Comparison of ENCODE assay signal across 22 mouse cellular contexts in the genomic region with DNA sequence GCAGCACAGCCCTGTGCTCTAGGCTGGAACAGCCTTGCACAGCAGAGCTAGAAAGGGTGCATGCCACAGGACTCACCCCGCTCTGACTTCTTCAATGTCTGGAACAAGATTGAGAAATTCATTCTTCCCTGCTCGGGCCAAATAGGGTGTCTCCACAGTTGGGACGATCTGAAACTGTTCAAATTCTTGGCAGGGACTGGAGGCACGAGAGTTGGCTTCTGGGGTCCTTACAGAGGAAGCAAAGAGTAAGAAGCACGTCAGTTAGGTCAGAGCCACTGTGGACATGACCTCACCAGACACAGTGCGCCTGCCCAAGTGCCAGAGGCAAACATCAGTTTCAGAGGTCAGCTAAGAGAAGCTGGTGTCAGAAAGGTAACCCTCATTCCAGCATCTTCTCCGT. TPM values are rescaled to one million over a fixed set of nuclear protein-coding genes. Genes with fewer than 3 reads are reported as not detected.
A peak's percentile ranks its signal among the peaks of the same experiment; 100 is the strongest.
DNase-seq lines count a peak whose midpoint lies in the region; ATAC-seq and TF ChIP-seq lines count a peak whose summit lies in the region.
"Had no signal": no experiment of that assay in that cellular context is flagged by ENCODE, and none has a peak within 500 bp of the region (broad histone marks: within the 10 kb centered on the region; RNA-seq: fewer than 3 reads in every experiment).

No protein-coding gene starts in this region.

- peak; percentile 35 for DNase-seq in adrenal gland, postnatal 14 days
- no peak for DNase-seq in adrenal gland, adult 2 months
- peak; percentile 44 to 50 for DNase-seq in heart, adult 9 months (ENCODE audit: low spot score in 2 of 2)
- DNase-seq in heart, postnatal 14 days, result no peak
- peak; percentile 92 for DNase-seq in lung, postnatal 0 days (ENCODE audit: low spot score)
- DNase-seq in frontal cortex, postnatal 36 days (ENCODE audit: low spot score in 2 of 2), result no peak
- no peak for DNase-seq in thymus, postnatal 25 days
- DNase-seq: adrenal gland, postnatal 10 days; cerebellum, adult 2 months; kidney, postnatal 4 days had no signal

- peak overlapping the region; percentile 66; the same call in 1 of the 2 replicates for H3K27ac ChIP-seq in lung, postnatal 0 days (ENCODE audit: low read length)
- H3K27ac ChIP-seq: forebrain, embryonic 10.5 days; hindbrain, embryonic 14.5 days; limb, embryonic 10.5 days; lung, embryonic 15.5 days had no signal

- no peak for TF ChIP-seq CTCF in lung, postnatal 0 days (IDR thresholded peaks at IDR 0.05)

- ATAC-seq in lung, postnatal 0 days, result peak; percentile 76
- peak; percentile 56 for ATAC-seq in megakaryocyte progenitor cell, adult 5-6 weeks (replicated peaks; ENCODE audit: poor library complexity)
- ATAC-seq: intestine, embryonic 16.5 days had no signal

- TF ChIP-seq EP300 in lung, postnatal 0 days (IDR thresholded peaks at IDR 0.05), result 0 out of 2 replicates have a peak, but pooled peaks have one; percentile 37

- no peaks in the 10 kb centered on the region for H3K27me3 ChIP-seq in lung, postnatal 0 days (replicated peaks; ENCODE audit: insufficient read depth, low read length)
- H3K27me3 ChIP-seq: lung, embryonic 15.5 days had no signal

- H3K4me2 ChIP-seq in lung, postnatal 0 days (replicated peaks; ENCODE audit: low read depth, low read length), result no peak overlapping the region
- H3K4me2 ChIP-seq: hindbrain, embryonic 14.5 days; liver, embryonic 11.5 days; lung, embryonic 15.5 days; midbrain, embryonic 11.5 days had no signal

- H3K4me3 ChIP-seq in lung, postnatal 0 days (ENCODE audit: low read depth, low read length), result no peak overlapping the region
- H3K4me3 ChIP-seq: forebrain, embryonic 10.5 days; limb, embryonic 10.5 days; lung, embryonic 15.5 days had no signal

- intact Hi-C loops in heart, postnatal 14 days (cut with DNase I), result loop anchor here (1.0 kb wide), 1 partner anchor 38 kb away; no protein-coding TSS in a partner anchor

- WGBS in lung, postnatal 0 days, result 54% methylated on average over 7 of the region's 7 CpGs

- 0 out of 2 replicates have a peak, but pooled peaks cover 3% of the 10 kb centered on the region for H3K4me1 ChIP-seq in lung, postnatal 0 days (ENCODE audit: insufficient read depth, low read depth, low read length)

- H3K36me3 ChIP-seq in lung, postnatal 0 days (ENCODE audit: insufficient read depth, low read length), result peaks cover 32% of the 10 kb centered on the region

- H3K9ac ChIP-seq in lung, postnatal 0 days (replicated peaks; ENCODE audit: low read depth), result no peak overlapping the region
- H3K9ac ChIP-seq: hindbrain, embryonic 14.5 days; lung, embryonic 15.5 days had no signal

- no peaks in the 10 kb centered on the region for H3K9me3 ChIP-seq in lung, postnatal 0 days (ENCODE audit: low read length)
- H3K9me3 ChIP-seq: forebrain, embryonic 10.5 days; limb, embryonic 10.5 days; lung, embryonic 15.5 days had no signal

RNA-seq across cellular contexts. Expression of gene Pgd, which starts 15.6 kb away (rescaled TPM):
- total RNA-seq in adrenal gland, postnatal 14 days (2021), result 191 and 194 TPM in 2 replicates
- total RNA-seq in adrenal gland, adult 2 months (2021), result 100 to 1,000 TPM; 225 to 340 TPM
- polyA plus RNA-seq in adrenal gland, adult 2 months (2012; rRNA removed), result 201 and 255 TPM in 2 replicates
- total RNA-seq in heart, postnatal 14 days (2021), result 10 to 100 TPM; 44.8 to 45.1 TPM
- polyA plus RNA-seq in lung, postnatal 0 days (2015; fragmentation: Nextera tagmentation; extraction: Ambion mirVana), result 113 and 119 TPM in 2 replicates
- 128 and 132 TPM in 2 replicates for total RNA-seq in megakaryocyte progenitor cell, adult 5-6 weeks (2015)
- 115 and 133 TPM in 2 replicates for total RNA-seq in megakaryocyte progenitor cell, adult 5-6 weeks (2017)

RNA-seq across cellular contexts. Expression of gene Cenps, which starts 44.8 kb away (rescaled TPM):
- 10.6 and 13.0 TPM in 2 replicates for total RNA-seq in adrenal gland, postnatal 14 days (2021)
- total RNA-seq in adrenal gland, adult 2 months (2021), result 10 to 100 TPM; 11.5 to 13.0 TPM
- polyA plus RNA-seq in adrenal gland, adult 2 months (2012; rRNA removed), result 0.35 and 2.7 TPM in 2 replicates
- 1 to 10 TPM; 9.2 to 9.3 TPM for total RNA-seq in heart, postnatal 14 days (2021)
- polyA plus RNA-seq in lung, postnatal 0 days (2015; fragmentation: Nextera tagmentation; extraction: Ambion mirVana), result 4.9 and 5.3 TPM in 2 replicates
- total RNA-seq in megakaryocyte progenitor cell, adult 5-6 weeks (2015), result 19.3 and 23.2 TPM in 2 replicates
- 26.0 and 35.2 TPM in 2 replicates for total RNA-seq in megakaryocyte progenitor cell, adult 5-6 weeks (2017)

RNA-seq across cellular contexts. Expression of gene Cort, which starts 55.6 kb away (rescaled TPM):
- 1.3 and 2.2 TPM in 2 replicates for total RNA-seq in adrenal gland, postnatal 14 days (2021)
- total RNA-seq in adrenal gland, adult 2 months (2021), result 1 to 10 TPM; 1.2 TPM
- not detected in 2 replicates for polyA plus RNA-seq in adrenal gland, adult 2 months (2012; rRNA removed)
- under 1 TPM; 0.59 to 0.88 TPM for total RNA-seq in heart, postnatal 14 days (2021)
- 0.18 and 0.21 TPM in 2 replicates for polyA plus RNA-seq in lung, postnatal 0 days (2015; fragmentation: Nextera tagmentation; extraction: Ambion mirVana)
- 0.72 TPM in 1 of 2 replicates, not detected in the other for total RNA-seq in megakaryocyte progenitor cell, adult 5-6 weeks (2015)
- 1.4 TPM in 1 of 2 replicates, not detected in the other for total RNA-seq in megakaryocyte progenitor cell, adult 5-6 weeks (2017)
- polyA plus RNA-seq: gonadal fat pad, adult 2 months; heart, postnatal 0 days; kidney, embryonic 14.5 days; small intestine, adult 2 months had no signal

Comparison
In these comparisons a context has a peak if more than half of its experiments do, and no peak if none do; other contexts are left out.
1. DNase-seq: peak in adrenal gland, postnatal 14 days (single experiment), heart, adult 9 months (2 of 2) and lung, postnatal 0 days (single experiment); none in adrenal gland, adult 2 months (single experiment), heart, postnatal 14 days (0 of 2), frontal cortex, postnatal 36 days (0 of 2) and thymus, postnatal 25 days (single experiment).